Mouse (Mus musculus): ENCODE results near the gene Dgkd. TPM values are rescaled to one million over a fixed set of nuclear protein-coding genes. Genes with fewer than 3 reads are reported as not detected.

The Dgkd gene
- polyA plus RNA-seq, 1 experiment from 2014 or later: 38.4 TPM

- whole genome bisulfite sequencing: 46% methylated on average over 11 of the region's 11 CpGs
- Histone ChIP-seq H3K4me1 (replicated peaks; ENCODE audit: control insufficient read depth, insufficient read depth, low read length) (0 out of 2 replicates have a peak, but pooled peaks cover 3% of the 10 kb centered on the region), H3K9ac (ENCODE audit: low read length) (no peak overlapping the region), H3K36me3 (ENCODE audit: control insufficient read depth, insufficient read depth, low read length) (no peaks in the 10 kb centered on the region), H3K4me3 (ENCODE audit: low read depth, low read length) (no peak overlapping the region), H3K4me2 (ENCODE audit: low read length) (no peak overlapping the region), H3K27me3 (replicated peaks; ENCODE audit: control insufficient read depth, insufficient read depth, low read length) (no peaks in the 10 kb centered on the region), H3K9me3 (ENCODE audit: control insufficient read depth, low read length) (no peaks in the 10 kb centered on the region), H3K27ac (ENCODE audit: low read depth) (no peak overlapping the region)
- DNase-seq (ENCODE audit: low spot score): no peak
- ATAC-seq (replicated peaks; ENCODE audit: low FRiP score, low TSS enrichment, low read depth): no peak
Observed at GRCm38 (mm10) chr1:87840411-87841208, 12.5 kb upstream of the Dgkd start.

- H3K9me3 ChIP-seq (ENCODE audit: control insufficient read depth, low read length): no peaks in the 10 kb centered on the region
- H3K4me2 ChIP-seq (ENCODE audit: low read length): no peak overlapping the region
- peaks cover 26% of the 10 kb centered on the region; the same call in 1 of the 2 replicates for H3K4me1 ChIP-seq (replicated peaks; ENCODE audit: control insufficient read depth, insufficient read depth, low read length)
- ATAC-seq (replicated peaks; ENCODE audit: low FRiP score, low TSS enrichment, low read depth): peak; percentile 34; the same call in 1 of the 2 replicates
- no peak overlapping the region for H3K9ac ChIP-seq (ENCODE audit: low read length)
- 19% methylated on average over 2 of the region's 2 CpGs for WGBS
- no peaks in the 10 kb centered on the region for H3K36me3 ChIP-seq (ENCODE audit: control insufficient read depth, insufficient read depth, low read length)
- no peaks in the 10 kb centered on the region for H3K27me3 ChIP-seq (replicated peaks; ENCODE audit: control insufficient read depth, insufficient read depth, low read length)
- H3K27ac ChIP-seq (ENCODE audit: low read depth): no peak overlapping the region; the same call in 1 of the 2 replicates
- no peak for DNase-seq (ENCODE audit: low spot score)
- H3K4me3 ChIP-seq (ENCODE audit: low read depth, low read length): no peak overlapping the region
Observed at GRCm38 (mm10) chr1:87846801-87847474, 6.1 kb upstream of the Dgkd start.

- Histone ChIP-seq H3K9me3 (ENCODE audit: control insufficient read depth, low read length) (no peaks in the 10 kb centered on the region), H3K4me3 (ENCODE audit: low read depth, low read length) (no peak overlapping the region), H3K4me1 (replicated peaks; ENCODE audit: control insufficient read depth, insufficient read depth, low read length) (peaks cover 28% of the 10 kb centered on the region), H3K36me3 (ENCODE audit: control insufficient read depth, insufficient read depth, low read length) (no peaks in the 10 kb centered on the region), H3K9ac (ENCODE audit: low read length) (no peak overlapping the region), H3K27me3 (replicated peaks; ENCODE audit: control insufficient read depth, insufficient read depth, low read length) (no peaks in the 10 kb centered on the region), H3K27ac (ENCODE audit: low read depth) (no peak overlapping the region; the same call in 1 of the 2 replicates), H3K4me2 (ENCODE audit: low read length) (no peak overlapping the region)
- DNase-seq (ENCODE audit: low spot score): no peak
- 19% methylated on average over 4 of the region's 4 CpGs for WGBS
- ATAC-seq (replicated peaks; ENCODE audit: low FRiP score, low TSS enrichment, low read depth): no peak
Observed at GRCm38 (mm10) chr1:87847475-87848168, 5.5 kb upstream of the Dgkd start.

- 31% methylated on average over 11 of the region's 11 CpGs for WGBS
- Histone ChIP-seq H3K27ac (ENCODE audit: low read depth) (no peak overlapping the region), H3K27me3 (replicated peaks; ENCODE audit: control insufficient read depth, insufficient read depth, low read length) (no peaks in the 10 kb centered on the region), H3K4me3 (ENCODE audit: low read depth, low read length) (no peak overlapping the region), H3K4me2 (ENCODE audit: low read length) (no peak overlapping the region), H3K36me3 (ENCODE audit: control insufficient read depth, insufficient read depth, low read length) (no peaks in the 10 kb centered on the region), H3K4me1 (replicated peaks; ENCODE audit: control insufficient read depth, insufficient read depth, low read length) (peaks cover 32% of the 10 kb centered on the region), H3K9me3 (ENCODE audit: control insufficient read depth, low read length) (no peaks in the 10 kb centered on the region), H3K9ac (ENCODE audit: low read length) (no peak overlapping the region)
- DNase-seq (ENCODE audit: low spot score) (no peak), ATAC-seq (replicated peaks; ENCODE audit: low FRiP score, low TSS enrichment, low read depth) (no peak)
Observed at GRCm38 (mm10) chr1:87848237-87848996, 4.7 kb upstream of the Dgkd start.

GRCm38 (mm10) chr1:87849278-87849677, 3.8 kb upstream of the Dgkd start:
- DNase-seq (ENCODE audit: low spot score): no peak
- Histone ChIP-seq H3K4me2 (ENCODE audit: low read length) (no peak overlapping the region), H3K27me3 (replicated peaks; ENCODE audit: control insufficient read depth, insufficient read depth, low read length) (no peaks in the 10 kb centered on the region), H3K4me3 (ENCODE audit: low read depth, low read length) (no peak overlapping the region), H3K4me1 (replicated peaks; ENCODE audit: control insufficient read depth, insufficient read depth, low read length) (peaks cover 35% of the 10 kb centered on the region), H3K9ac (ENCODE audit: low read length) (no peak overlapping the region), H3K9me3 (ENCODE audit: control insufficient read depth, low read length) (no peaks in the 10 kb centered on the region), H3K27ac (ENCODE audit: low read depth) (no peak overlapping the region), H3K36me3 (ENCODE audit: control insufficient read depth, insufficient read depth, low read length) (no peaks in the 10 kb centered on the region)
- 55% methylated on average over 5 of the region's 5 CpGs for WGBS
- ATAC-seq (replicated peaks; ENCODE audit: low FRiP score, low TSS enrichment, low read depth): no peak

- Histone ChIP-seq H3K4me3 (ENCODE audit: low read depth, low read length) (no peak overlapping the region), H3K4me1 (replicated peaks; ENCODE audit: control insufficient read depth, insufficient read depth, low read length) (peaks cover 45% of the 10 kb centered on the region), H3K9me3 (ENCODE audit: control insufficient read depth, low read length) (no peaks in the 10 kb centered on the region), H3K9ac (ENCODE audit: low read length) (no peak overlapping the region), H3K4me2 (ENCODE audit: low read length) (no peak overlapping the region), H3K36me3 (ENCODE audit: control insufficient read depth, insufficient read depth, low read length) (no peaks in the 10 kb centered on the region), H3K27me3 (replicated peaks; ENCODE audit: control insufficient read depth, insufficient read depth, low read length) (no peaks in the 10 kb centered on the region), H3K27ac (ENCODE audit: low read depth) (no peak overlapping the region)
- 92% methylated on average over 3 of the region's 3 CpGs for WGBS
- no peak for ATAC-seq (replicated peaks; ENCODE audit: low FRiP score, low TSS enrichment, low read depth)
- no peak for DNase-seq (ENCODE audit: low spot score)
Observed at GRCm38 (mm10) chr1:87851344-87851743, 1.7 kb upstream of the Dgkd start.

GRCm38 (mm10) chr1:87852081-87852790, 851 bp upstream of the Dgkd start:
- no peak for ATAC-seq (replicated peaks; ENCODE audit: low FRiP score, low TSS enrichment, low read depth)
- H3K27ac ChIP-seq (ENCODE audit: low read depth): no peak overlapping the region
- DNase-seq (ENCODE audit: low spot score): no peak
- no peaks in the 10 kb centered on the region for H3K9me3 ChIP-seq (ENCODE audit: control insufficient read depth, low read length)
- no peak overlapping the region; the same call in 1 of the 2 replicates for H3K4me3 ChIP-seq (ENCODE audit: low read depth, low read length)
- H3K27me3 ChIP-seq (replicated peaks; ENCODE audit: control insufficient read depth, insufficient read depth, low read length): no peaks in the 10 kb centered on the region
- peaks cover 42% of the 10 kb centered on the region for H3K4me1 ChIP-seq (replicated peaks; ENCODE audit: control insufficient read depth, insufficient read depth, low read length)
- H3K9ac ChIP-seq (ENCODE audit: low read length): no peak overlapping the region
- peak overlapping the region; percentile 54 for H3K4me2 ChIP-seq (ENCODE audit: low read length)
- H3K36me3 ChIP-seq (ENCODE audit: control insufficient read depth, insufficient read depth, low read length): no peaks in the 10 kb centered on the region
- 56% methylated on average over 5 of the region's 5 CpGs for WGBS

Data from intestine, embryonic 14.5 days (tissue).